Comparison of ENCODE assay signal across 9 mouse cellular contexts in genomic region chr3:20776128-20776963, GRCm38 (mm10).
DNase-seq lines count a peak whose midpoint lies in the region; ATAC-seq and TF ChIP-seq lines count a peak whose summit lies in the region.
"Had no signal": no experiment of that assay in that cellular context is flagged by ENCODE, and none has a peak within 500 bp of the region (broad histone marks: within the 10 kb centered on the region; RNA-seq: fewer than 3 reads in every experiment).

No protein-coding gene starts in this region.

- H3K27me3 ChIP-seq in forebrain, embryonic 15.5 days: no peaks in the 10 kb centered on the region
- no peaks in the 10 kb centered on the region for H3K27me3 ChIP-seq in neural tube, embryonic 12.5 days (replicated peaks)

- no peak overlapping the region for H3K9ac ChIP-seq in forebrain, embryonic 15.5 days (replicated peaks)
- no peak overlapping the region for H3K9ac ChIP-seq in neural tube, embryonic 12.5 days

- DNase-seq in brain, embryonic 14.5 days (ENCODE audit: low read depth): peak; percentile 90
- peak; percentile 18 to 20 for DNase-seq in layer of hippocampus, postnatal 10 days (ENCODE audit: low spot score in 2 of 2)
- DNase-seq in spleen, adult 18-20 months: no peak
- no peak for DNase-seq in cerebellum, postnatal 14 days
- no peak for DNase-seq in lung, postnatal 36 days
- DNase-seq: cerebellum, adult 8-10 months; kidney, postnatal 14 days had no signal

- TF ChIP-seq CTCF in brain, embryonic 14.5 days (IDR thresholded peaks at IDR 0.05; ENCODE audit: borderline replicate concordance, extremely low read depth, insufficient read depth, insufficient read length): no peak

- no peaks in the 10 kb centered on the region for H3K36me3 ChIP-seq in forebrain, embryonic 15.5 days
- no peaks in the 10 kb centered on the region for H3K36me3 ChIP-seq in neural tube, embryonic 12.5 days

- H3K27ac ChIP-seq in forebrain, embryonic 15.5 days (replicated peaks): peak overlapping the region; percentile 79
- H3K27ac ChIP-seq in neural tube, embryonic 12.5 days: no peak overlapping the region

- peaks cover 8% of the 10 kb centered on the region for H3K4me1 ChIP-seq in forebrain, embryonic 15.5 days
- H3K4me1 ChIP-seq in neural tube, embryonic 12.5 days: no peaks in the 10 kb centered on the region

- TF ChIP-seq POLR2A in brain, embryonic 14.5 days (IDR thresholded peaks at IDR 0.05; ENCODE audit: borderline replicate concordance, extremely low read depth, insufficient read depth, insufficient read length, poor library complexity, severe bottlenecking): no peak

- WGBS in forebrain, embryonic 15.5 days: 9% methylated on average over 4 of the region's 4 CpGs
- 45% methylated on average over 4 of the region's 4 CpGs for WGBS in neural tube, embryonic 12.5 days

- ATAC-seq in forebrain, embryonic 15.5 days (replicated peaks): peak; percentile 95
- ATAC-seq in neural tube, embryonic 12.5 days (ENCODE audit: low FRiP score, low read depth): peak; percentile 96

- no peaks in the 10 kb centered on the region for H3K9me3 ChIP-seq in forebrain, embryonic 15.5 days
- no peaks in the 10 kb centered on the region for H3K9me3 ChIP-seq in neural tube, embryonic 12.5 days

- no peak overlapping the region for H3K4me3 ChIP-seq in forebrain, embryonic 15.5 days
- H3K4me3 ChIP-seq in neural tube, embryonic 12.5 days: no peak overlapping the region

- H3K4me2 ChIP-seq in forebrain, embryonic 15.5 days (replicated peaks): no peak overlapping the region
- H3K4me2 ChIP-seq in neural tube, embryonic 12.5 days (replicated peaks): no peak overlapping the region

Comparison
In these comparisons a context has a peak if more than half of its experiments do, and no peak if none do; other contexts are left out.
1. DNase-seq: peak in brain, embryonic 14.5 days (single experiment) and layer of hippocampus, postnatal 10 days (2 of 2); none in spleen, adult 18-20 months (0 of 2), cerebellum, postnatal 14 days (0 of 2) and lung, postnatal 36 days (single experiment).